Mouse (Mus musculus) limb, embryonic 11.5 days (tissue): ENCODE results near the gene AI481877. TPM values are rescaled to one million over a fixed set of nuclear protein-coding genes. Genes with fewer than 3 reads are reported as not detected.
"Not testable (repeated sequence)": the region's sequence is repeated elsewhere in the genome, so short reads cannot be mapped to it uniquely, and the experiment has no call there.

Experiments used
- ATAC-seq: fragments of 200-750 bp; cut with Nextera tagmentation; 2 replicates; pipeline ENCODE4 v1.8.0; 2017; ENCODE audit warnings: low read depth; ENCODE audit not compliant: insufficient number of reproducible peaks, low FRiP score, low TSS enrichment
- DNase-seq: peaks from one replicate; pipeline ENCODE4 v3.0.0-alpha.2; 2015; ENCODE audit warnings: low spot score
- H3K27ac ChIP-seq: fragments of 300-500 bp; sonication (generic); replicated peaks from 2 replicates; pipeline ENCODE4 v1.5.1; 2014; ENCODE audit warnings: low read depth, mild to moderate bottlenecking, low read length
- H3K27me3 ChIP-seq: fragments of 300-500 bp; sonication (generic); 2 replicates; pipeline ENCODE4 v1.6.1; 2014; ENCODE audit warnings: mild to moderate bottlenecking, low read length, mixed read lengths; ENCODE audit not compliant: control insufficient read depth, insufficient read depth
- H3K36me3 ChIP-seq: fragments of 300-500 bp; sonication (generic); 2 replicates; pipeline ENCODE4 v1.6.1; 2014; ENCODE audit warnings: mild to moderate bottlenecking, low read length, moderate library complexity, mixed read lengths; ENCODE audit not compliant: control insufficient read depth, insufficient read depth
- H3K4me1 ChIP-seq: fragments of 300-500 bp; sonication (generic); 2 replicates; pipeline ENCODE4 v1.6.1; 2014; ENCODE audit warnings: low read length, mixed read lengths; ENCODE audit not compliant: control insufficient read depth, insufficient read depth
- H3K4me2 ChIP-seq: fragments of 300-500 bp; sonication (generic); 2 replicates; pipeline ENCODE4 v1.6.1; 2014; ENCODE audit warnings: low read depth, mild to moderate bottlenecking, moderate library complexity; ENCODE audit not compliant: severe bottlenecking
- H3K4me3 ChIP-seq: fragments of 300-500 bp; sonication (generic); 2 replicates; pipeline ENCODE4 v1.5.1; 2014; ENCODE audit warnings: low read depth, low read length
- H3K9ac ChIP-seq: fragments of 300-500 bp; sonication (generic); 2 replicates; pipeline ENCODE4 v1.6.1; 2014; ENCODE audit warnings: mild to moderate bottlenecking, low read length
- H3K9me3 ChIP-seq: fragments of 300-500 bp; sonication (generic); 2 replicates; pipeline ENCODE4 v1.6.1; 2016; ENCODE audit warnings: low read length; ENCODE audit not compliant: control insufficient read depth
- WGBS: fragments of 180-500 bp; shearing (Covaris S2); extraction: QIAGEN DNeasy Blood & Tissue Kit; methylation state at CpG from one replicate; pipeline ENCODE4 v1.1.7; 2014; 5-methylcytosine and 5-hydroxymethylcytosine counted together
- polyA plus RNA-seq: library from polyadenylated mRNA; unstranded; fragments of >200 nt; fragmentation: Nextera tagmentation; extraction: Ambion mirVana; gene quantifications from 2 replicates; pipeline ENCODE4 v1.2.1, GENCODE M21; 2014

The AI481877 gene
- polyA plus RNA-seq = not detected in 2 replicates

DNA sequence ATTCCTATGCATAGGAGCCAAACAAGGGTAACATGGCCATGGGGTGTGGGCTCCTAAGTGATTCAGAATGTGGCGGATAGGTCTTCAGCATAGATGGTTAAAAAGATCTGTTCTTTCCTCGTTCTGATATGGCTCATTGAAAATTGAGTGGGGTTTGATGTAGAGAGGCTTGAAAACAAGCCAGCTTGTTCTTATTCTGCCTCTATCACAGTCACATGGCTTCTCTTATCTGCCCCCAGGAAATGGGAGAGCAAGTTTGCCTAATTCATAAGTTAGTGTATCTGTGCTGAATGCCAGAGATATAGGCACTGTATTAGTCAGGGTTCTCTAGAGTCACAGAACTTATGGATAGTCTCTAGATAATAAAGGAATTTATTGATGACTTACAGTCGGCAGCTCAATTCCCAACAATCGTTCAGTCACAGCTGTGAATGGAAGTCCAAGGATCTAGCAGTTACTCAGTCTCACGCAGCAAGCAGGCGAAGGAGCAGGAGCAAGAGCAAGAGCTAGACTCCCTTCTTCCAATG lies at the start of gene AI481877:
Gene AI481877 (minus strand): TSS at position 477 of the 527 bp plus-strand sequence.
- WGBS = 94% methylated on average over 2 of the region's 6 CpGs
- H3K27ac ChIP-seq, DNase-seq, H3K36me3 ChIP-seq, H3K9me3 ChIP-seq, ATAC-seq, H3K9ac ChIP-seq, H3K27me3 ChIP-seq, H3K4me2 ChIP-seq, H3K4me1 ChIP-seq, H3K4me3 ChIP-seq: not testable (repeated sequence)

DNA sequence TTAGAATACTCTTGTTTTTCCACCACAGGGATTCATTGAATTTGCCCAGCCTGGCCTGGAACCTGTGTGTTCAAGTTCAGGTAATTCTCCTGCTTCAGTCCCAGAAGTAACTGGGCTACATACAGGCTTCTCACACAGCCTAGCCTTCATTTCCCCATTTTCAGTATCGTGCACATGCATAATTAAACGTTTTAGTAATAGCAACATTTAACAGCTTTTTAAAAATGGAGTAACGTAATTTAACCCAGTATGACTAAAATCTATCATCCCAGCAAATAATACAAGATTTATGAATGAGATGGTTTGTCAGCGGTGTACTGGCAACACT lies 49.7 kb upstream of the AI481877 start:
- H3K4me2 ChIP-seq = peak overlapping the region; percentile 56
- no peaks in the 10 kb centered on the region for H3K4me1 ChIP-seq
- DNase-seq (no peak), ATAC-seq (no peak)
- no peaks in the 10 kb centered on the region for H3K9me3 ChIP-seq
- no peaks in the 10 kb centered on the region for H3K27me3 ChIP-seq
- H3K36me3 ChIP-seq = no peaks in the 10 kb centered on the region
- H3K9ac ChIP-seq = peak overlapping the region; percentile 92; the same call in 1 of the 2 replicates
- H3K27ac ChIP-seq = no peak overlapping the region
- WGBS = 32% methylated on average over 4 of the region's 4 CpGs
- H3K4me3 ChIP-seq = peak overlapping the region; percentile 78

DNA sequence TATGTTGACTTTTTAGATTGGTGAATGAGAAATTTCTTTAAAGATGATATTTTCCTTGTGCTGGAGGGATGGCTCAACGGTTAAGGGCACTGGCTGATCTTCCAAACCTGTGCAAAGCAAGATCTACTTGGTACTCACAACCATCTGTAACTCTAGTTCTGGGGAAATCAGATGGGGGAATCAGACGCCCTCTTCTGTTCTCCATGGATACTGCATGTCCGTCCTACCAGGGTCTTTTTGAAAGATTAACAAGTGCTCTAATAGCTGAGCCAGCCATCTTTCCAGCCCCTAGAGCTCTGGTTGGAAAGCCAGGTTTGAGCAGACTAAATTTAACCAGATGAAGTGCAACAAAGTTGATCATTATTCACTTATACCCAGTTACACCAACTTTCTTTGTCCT lies 48.5 kb upstream of the AI481877 start:
- Histone ChIP-seq H3K4me3 (no peak overlapping the region), H3K27ac (no peak overlapping the region), H3K27me3 (no peaks in the 10 kb centered on the region), H3K36me3 (no peaks in the 10 kb centered on the region), H3K9ac (no peak overlapping the region), H3K9me3 (no peaks in the 10 kb centered on the region), H3K4me2 (no peak overlapping the region), H3K4me1 (no peaks in the 10 kb centered on the region)
- peak; percentile 68 for DNase-seq
- 24% methylated on average over 3 of the region's 3 CpGs for WGBS
- no peak for ATAC-seq

DNA sequence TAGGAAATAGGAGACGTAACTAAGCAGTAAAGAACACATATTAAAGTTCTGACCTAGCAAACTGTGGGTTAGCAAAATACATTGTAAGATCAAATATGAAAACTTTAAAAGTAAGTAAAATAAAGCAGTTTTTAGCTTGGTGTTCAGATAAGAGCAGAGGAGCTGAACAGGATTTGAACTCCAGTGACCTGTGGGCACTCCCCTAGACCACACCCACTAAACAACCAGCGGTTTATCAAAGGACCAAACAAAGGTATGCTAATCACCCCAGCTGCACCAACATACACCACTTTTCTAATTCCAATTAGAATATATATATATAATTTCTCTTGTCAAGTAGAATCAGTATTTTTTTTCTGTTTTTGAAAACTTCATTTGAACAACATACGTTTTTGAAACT lies 46.9 kb upstream of the AI481877 start:
- Histone ChIP-seq H3K4me2 (no peak overlapping the region), H3K4me3 (no peak overlapping the region), H3K9me3 (no peaks in the 10 kb centered on the region), H3K27ac (no peak overlapping the region), H3K4me1 (no peaks in the 10 kb centered on the region), H3K36me3 (no peaks in the 10 kb centered on the region), H3K27me3 (no peaks in the 10 kb centered on the region), H3K9ac (no peak overlapping the region)
- ATAC-seq = no peak
- WGBS = 69% methylated on average over 3 of the region's 3 CpGs
- DNase-seq = no peak

DNA sequence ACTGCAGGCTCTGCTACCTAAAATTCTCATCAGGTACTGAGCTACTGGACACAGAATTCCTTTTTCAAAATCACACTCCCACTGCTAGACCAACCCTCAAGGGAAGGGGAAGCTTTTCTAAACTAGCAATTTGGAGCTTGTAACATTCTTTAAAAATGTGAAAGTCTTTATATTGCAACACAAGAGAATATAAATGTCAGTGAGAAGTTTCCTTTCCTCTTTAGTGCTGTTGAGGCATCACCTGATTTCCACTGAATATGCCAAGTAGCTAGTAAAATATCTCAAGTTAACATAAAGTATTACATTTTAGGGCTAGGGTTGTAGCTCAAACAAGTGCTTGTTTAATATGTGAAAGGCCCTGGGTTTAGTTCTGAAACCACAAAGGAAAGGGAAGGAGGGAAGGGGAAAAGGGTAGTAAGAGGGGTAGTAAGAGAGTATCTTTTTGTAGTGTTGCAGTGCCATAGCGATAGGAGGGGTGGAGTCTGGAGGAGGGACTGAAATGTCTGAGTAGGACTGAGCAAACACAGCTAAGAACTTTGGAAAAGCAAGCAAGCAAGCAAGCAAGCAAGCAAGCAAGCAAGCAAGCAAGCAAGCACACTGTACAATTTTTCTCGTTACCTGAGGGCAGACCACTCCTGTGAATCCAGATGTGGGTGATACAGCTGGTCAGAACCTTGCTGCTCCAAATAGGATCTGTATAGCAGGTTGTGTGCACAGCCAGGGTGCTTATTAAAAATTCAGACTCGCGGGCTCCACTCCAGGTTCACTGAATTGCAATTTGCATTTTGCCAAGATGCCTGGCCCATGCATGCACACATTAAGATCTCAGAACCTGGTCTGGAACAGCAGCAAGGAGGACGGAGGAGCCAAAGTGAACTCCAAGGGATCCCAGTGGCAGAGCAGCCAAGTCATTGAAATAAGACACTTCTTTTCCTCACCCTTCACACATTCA lies 42.8 kb upstream of the AI481877 start:
- 50% methylated on average over 5 of the region's 5 CpGs for WGBS
- H3K27me3 ChIP-seq = no peaks in the 10 kb centered on the region
- no peak overlapping the region for H3K9ac ChIP-seq
- no peak for ATAC-seq
- no peak overlapping the region for H3K4me2 ChIP-seq
- no peaks in the 10 kb centered on the region for H3K36me3 ChIP-seq
- H3K9me3 ChIP-seq = no peaks in the 10 kb centered on the region
- no peaks in the 10 kb centered on the region for H3K4me1 ChIP-seq
- no peak overlapping the region for H3K4me3 ChIP-seq
- no peak for DNase-seq
- no peak overlapping the region for H3K27ac ChIP-seq

DNA sequence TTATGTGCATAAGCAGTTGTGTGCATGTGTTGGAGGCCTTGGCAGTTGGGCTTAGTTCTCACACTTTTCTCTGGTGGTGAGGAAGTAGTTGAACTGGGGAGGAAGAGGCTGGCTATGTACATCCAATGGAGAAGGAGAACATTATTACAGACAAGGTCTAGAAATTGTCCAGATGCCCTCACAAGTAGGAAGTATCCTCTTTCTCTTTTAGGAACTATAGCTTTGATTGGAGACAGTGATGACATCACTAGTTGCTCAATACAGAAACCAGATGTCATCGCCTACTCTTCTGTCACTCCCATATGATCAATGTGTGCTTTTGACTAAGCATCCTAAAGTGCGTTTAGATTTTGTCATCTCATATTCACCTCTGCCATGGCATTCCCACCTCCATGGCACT lies 38.8 kb upstream of the AI481877 start:
- 89% methylated on average over 2 of the region's 2 CpGs for WGBS
- Histone ChIP-seq H3K36me3 (no peaks in the 10 kb centered on the region), H3K9me3 (no peaks in the 10 kb centered on the region), H3K4me2 (no peak overlapping the region), H3K4me3 (no peak overlapping the region), H3K27ac (no peak overlapping the region), H3K27me3 (no peaks in the 10 kb centered on the region), H3K9ac (no peak overlapping the region), H3K4me1 (no peaks in the 10 kb centered on the region)
- DNase-seq = no peak
- ATAC-seq = no peak

DNA sequence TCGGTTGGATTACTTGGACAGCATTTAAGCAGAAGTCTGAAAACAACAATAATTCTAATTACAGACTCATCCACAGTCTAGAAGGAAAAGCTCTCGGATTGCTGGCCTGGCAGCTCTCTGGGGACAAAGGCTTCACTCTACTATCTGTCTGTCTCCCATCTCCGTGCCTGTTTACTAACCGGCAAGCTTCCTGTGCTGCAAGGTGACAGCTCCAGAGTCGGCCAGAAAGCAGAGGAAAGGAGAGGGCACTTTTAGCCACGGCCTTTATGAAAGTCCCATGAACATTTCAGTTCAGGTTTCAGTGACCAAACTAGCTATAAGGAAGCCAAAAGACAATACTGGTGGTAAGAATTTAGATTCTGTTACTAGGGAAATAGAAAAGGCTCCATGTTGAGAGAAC lies 37.1 kb upstream of the AI481877 start:
- H3K9me3 ChIP-seq = no peaks in the 10 kb centered on the region
- no peaks in the 10 kb centered on the region for H3K36me3 ChIP-seq
- no peak overlapping the region for H3K4me2 ChIP-seq
- DNase-seq (no peak), ATAC-seq (no peak)
- no peak overlapping the region for H3K4me3 ChIP-seq
- H3K27ac ChIP-seq = no peak overlapping the region
- WGBS = 67% methylated on average over 6 of the region's 6 CpGs
- no peak overlapping the region for H3K9ac ChIP-seq
- H3K4me1 ChIP-seq = no peaks in the 10 kb centered on the region
- H3K27me3 ChIP-seq = no peaks in the 10 kb centered on the region

DNA sequence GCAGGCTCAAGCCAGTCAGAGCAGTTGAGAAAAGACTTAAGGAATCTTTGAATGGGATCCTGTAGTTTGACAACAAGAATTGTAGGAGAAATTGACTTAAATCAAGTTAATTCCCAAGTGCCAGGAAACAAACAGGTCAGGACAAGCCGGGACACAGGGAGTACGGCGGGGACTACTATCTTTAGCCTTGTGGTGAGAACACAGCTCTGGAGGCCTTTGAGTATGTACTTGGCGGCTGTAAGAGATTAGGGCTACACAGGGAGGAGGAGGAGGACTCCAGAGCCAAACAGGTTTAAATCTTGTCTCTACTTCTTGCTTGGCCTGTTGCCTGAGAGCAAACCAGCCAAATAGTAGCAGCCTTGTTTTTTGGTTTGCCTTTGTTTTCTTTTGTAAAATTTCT lies 36.2 kb upstream of the AI481877 start:
- H3K36me3 ChIP-seq = no peaks in the 10 kb centered on the region
- DNase-seq (no peak), ATAC-seq (no peak)
- no peaks in the 10 kb centered on the region for H3K4me1 ChIP-seq
- H3K9ac ChIP-seq = no peak overlapping the region
- no peak overlapping the region for H3K4me2 ChIP-seq
- WGBS = 81% methylated on average over 4 of the region's 4 CpGs
- H3K27ac ChIP-seq = no peak overlapping the region
- no peaks in the 10 kb centered on the region for H3K27me3 ChIP-seq
- no peaks in the 10 kb centered on the region for H3K9me3 ChIP-seq
- H3K4me3 ChIP-seq = no peak overlapping the region
